Mouse (Mus musculus) limb, embryonic 14.5 days (tissue): ENCODE measurements around the gene Otop1. TPM values are rescaled to one million over a fixed set of nuclear protein-coding genes. Genes with fewer than 3 reads are reported as not detected.
A peak's percentile ranks its signal among the peaks of the same experiment; 100 is the strongest.

ENCODE experiments used
- ATAC-seq: fragments of 200-750 bp; cut with Nextera tagmentation; 2 replicates; pipeline ENCODE4 v1.8.0; 2017; ENCODE audit warnings: low read depth, moderate number of reproducible peaks, moderate TSS enrichment; ENCODE audit not compliant: low FRiP score
- DNase-seq: peaks from one replicate; pipeline ENCODE4 v3.0.0-alpha.2; 2015; ENCODE audit warnings: low spot score
- H3K27ac ChIP-seq: fragments of 300-500 bp; sonication (generic); replicated peaks from 2 replicates; pipeline ENCODE4 v1.5.1; 2014; ENCODE audit warnings: low read depth, mild to moderate bottlenecking, low read length, moderate library complexity, mixed read lengths
- H3K27me3 ChIP-seq: fragments of 300-500 bp; sonication (generic); 2 replicates; pipeline ENCODE4 v1.6.1; 2014; ENCODE audit warnings: low read length, mixed read lengths; ENCODE audit not compliant: control insufficient read depth, insufficient read depth
- H3K36me3 ChIP-seq: fragments of 300-500 bp; sonication (generic); 2 replicates; pipeline ENCODE4 v1.6.1; 2014; ENCODE audit warnings: mild to moderate bottlenecking, low read length, moderate library complexity, mixed read lengths; ENCODE audit not compliant: control insufficient read depth, insufficient read depth
- H3K4me1 ChIP-seq: fragments of 300-500 bp; sonication (generic); 2 replicates; pipeline ENCODE4 v1.6.1; 2014; ENCODE audit warnings: antibody characterized with exemption, low read length, mixed read lengths; ENCODE audit not compliant: control insufficient read depth, insufficient read depth
- H3K4me2 ChIP-seq: fragments of 300-500 bp; sonication (generic); replicated peaks from 2 replicates; pipeline ENCODE4 v1.6.1; 2014; ENCODE audit warnings: low read depth, mild to moderate bottlenecking, low read length, moderate library complexity; ENCODE audit not compliant: severe bottlenecking
- H3K4me3 ChIP-seq: fragments of 300-500 bp; sonication (generic); replicated peaks from 2 replicates; pipeline ENCODE4 v1.5.1; 2014; ENCODE audit warnings: low read length
- H3K9ac ChIP-seq: fragments of 300-500 bp; sonication (generic); 2 replicates; pipeline ENCODE4 v1.6.1; 2014; ENCODE audit warnings: mild to moderate bottlenecking, low read depth, low read length, moderate library complexity; ENCODE audit not compliant: severe bottlenecking
- H3K9me3 ChIP-seq: fragments of 300-500 bp; sonication (generic); 2 replicates; pipeline ENCODE4 v1.6.1; 2016; ENCODE audit warnings: low read length; ENCODE audit not compliant: control insufficient read depth
- POLR2A ChIP-seq: fragments of 200-500 bp; IDR thresholded peaks from 2 replicates; pipeline ENCODE4 v1.8.0; 2012; ENCODE audit warnings: inconsistent platforms, mild to moderate bottlenecking, moderate library complexity, borderline replicate concordance; ENCODE audit not compliant: insufficient read depth, insufficient read length; ENCODE audit errors: extremely low read depth
- WGBS: fragments of 180-500 bp; shearing (Covaris S2); extraction: QIAGEN DNeasy Blood & Tissue Kit; methylation state at CpG from one replicate; pipeline ENCODE4 v1.1.7; 2014; 5-methylcytosine and 5-hydroxymethylcytosine counted together
- polyA plus RNA-seq, 2 experiments: library from polyadenylated mRNA; depleted of rRNA in 1 of 2; stranded (reverse) in 1 of 2; unstranded in 1 of 2; fragments of >200 nt; fragmentation: Nextera tagmentation in 1 of 2; extraction: Ambion mirVana in 1 of 2; gene quantifications; 2 replicates each; pipeline versions ENCODE4 v1.2.1 to v1.2.3; 2012 to 2014

The Otop1 gene
- polyA plus RNA-seq (2012; rRNA removed) (0.04 TPM in 1 of 2 replicates, not detected in the other), polyA plus RNA-seq (2014; fragmentation: Nextera tagmentation; extraction: Ambion mirVana) (not detected in 2 replicates)

GRCm38 (mm10) chr5:38275771-38276170 lies at the start of gene Otop1:
TSS of gene Otop1 (plus strand) at chr5:38275972.
- H3K4me1 ChIP-seq = peaks cover 11% of the 10 kb centered on the region; the same call in 1 of the 2 replicates
- no peak within 1 kb of the TSS for H3K9ac ChIP-seq
- WGBS = 8% methylated on average over 4 of the region's 4 CpGs
- TF ChIP-seq POLR2A = no peak
- H3K4me3 ChIP-seq = peak within 1 kb of the TSS; percentile 30
- H3K27me3 ChIP-seq = peaks cover 48% of the 10 kb centered on the region
- H3K9me3 ChIP-seq = no peaks in the 10 kb centered on the region
- peaks cover 8% of the 10 kb centered on the region; the same call in 1 of the 2 replicates for H3K36me3 ChIP-seq
- H3K27ac ChIP-seq = no peak within 1 kb of the TSS
- DNase-seq (no peak), ATAC-seq (no peak)
- H3K4me2 ChIP-seq = peak within 1 kb of the TSS; percentile 44

- ATAC-seq (no peak), DNase-seq (no peak)
- no peaks in the 10 kb centered on the region for H3K4me1 ChIP-seq
- H3K4me2 ChIP-seq = no peak overlapping the region
- H3K27ac ChIP-seq = no peak overlapping the region
- no peaks in the 10 kb centered on the region for H3K27me3 ChIP-seq
- 68% methylated on average over 4 of the region's 4 CpGs for WGBS
- no peak overlapping the region for H3K4me3 ChIP-seq
- H3K36me3 ChIP-seq = peaks cover 47% of the 10 kb centered on the region
- no peak for TF ChIP-seq POLR2A
- H3K9me3 ChIP-seq = no peaks in the 10 kb centered on the region
- H3K9ac ChIP-seq = no peak overlapping the region
These were observed 40.4 kb upstream of the Otop1 start for GRCm38 (mm10) chr5:38235422-38235821.

- no peaks in the 10 kb centered on the region for H3K27me3 ChIP-seq
- 95% methylated on average over 2 of the region's 2 CpGs for WGBS
- no peak for DNase-seq
These were observed 39.1 kb upstream of the Otop1 start for GRCm38 (mm10) chr5:38236627-38237026.

GRCm38 (mm10) chr5:38240727-38241472 lies 34.9 kb upstream of the Otop1 start:
- TF ChIP-seq POLR2A = no peak
- Histone ChIP-seq H3K4me1 (no peaks in the 10 kb centered on the region), H3K4me3 (no peak overlapping the region), H3K9ac (no peak overlapping the region), H3K36me3 (no peaks in the 10 kb centered on the region), H3K9me3 (no peaks in the 10 kb centered on the region), H3K27me3 (no peaks in the 10 kb centered on the region), H3K4me2 (no peak overlapping the region), H3K27ac (no peak overlapping the region)
- WGBS = 55% methylated on average over 5 of the region's 5 CpGs
- DNase-seq = no peak
- ATAC-seq = no peak

More at GRCm38 (mm10) chr5:38236627-38237026, 39.1 kb upstream of the Otop1 start:
- TF ChIP-seq POLR2A = no peak
- no peak for ATAC-seq
- Histone ChIP-seq H3K9me3 (no peaks in the 10 kb centered on the region), H3K36me3 (peaks cover 36% of the 10 kb centered on the region), H3K4me3 (no peak overlapping the region), H3K4me1 (no peaks in the 10 kb centered on the region), H3K4me2 (no peak overlapping the region), H3K9ac (no peak overlapping the region), H3K27ac (no peak overlapping the region)

GRCm38 (mm10) chr5:38241473-38241834 lies 34.3 kb upstream of the Otop1 start:
- Histone ChIP-seq H3K27ac (no peak overlapping the region), H3K36me3 (no peaks in the 10 kb centered on the region), H3K4me1 (no peaks in the 10 kb centered on the region), H3K9me3 (no peaks in the 10 kb centered on the region), H3K4me3 (no peak overlapping the region), H3K4me2 (no peak overlapping the region), H3K27me3 (no peaks in the 10 kb centered on the region), H3K9ac (no peak overlapping the region)
- DNase-seq (no peak), ATAC-seq (no peak)
- whole genome bisulfite sequencing = 84% methylated on average over 3 of the region's 3 CpGs
- no peak for TF ChIP-seq POLR2A

GRCm38 (mm10) chr5:38241966-38242365 lies 33.8 kb upstream of the Otop1 start:
- H3K4me3 ChIP-seq = no peak overlapping the region
- H3K4me1 ChIP-seq = no peaks in the 10 kb centered on the region
- no peak overlapping the region for H3K4me2 ChIP-seq
- TF ChIP-seq POLR2A = no peak
- H3K36me3 ChIP-seq = no peaks in the 10 kb centered on the region
- no peak overlapping the region for H3K27ac ChIP-seq
- no peak overlapping the region for H3K9ac ChIP-seq
- H3K27me3 ChIP-seq = no peaks in the 10 kb centered on the region
- no peaks in the 10 kb centered on the region for H3K9me3 ChIP-seq
- ATAC-seq (no peak), DNase-seq (no peak)
- 84% methylated on average over 6 of the region's 6 CpGs for WGBS
